Mouse (Mus musculus) midbrain, embryonic 13.5 days (tissue): ENCODE data around the gene Uvrag. TPM values are rescaled to one million over a fixed set of nuclear protein-coding genes. Genes with fewer than 3 reads are reported as not detected.

Experiments
- ATAC-seq: fragments of 200-750 bp; cut with Nextera tagmentation; 2 replicates; pipeline ENCODE4 v1.8.0; 2017; ENCODE audit warnings: mild to moderate bottlenecking, moderate TSS enrichment, moderate library complexity
- H3K27ac ChIP-seq: fragments of 300-500 bp; sonication (generic); 2 replicates; pipeline ENCODE4 v1.5.1; 2015; ENCODE audit warnings: inconsistent platforms, mild to moderate bottlenecking, moderate library complexity
- H3K27me3 ChIP-seq: fragments of 300-500 bp; sonication (generic); 2 replicates; pipeline ENCODE4 v1.6.1; 2015; ENCODE audit warnings: mild to moderate bottlenecking, inconsistent platforms
- H3K36me3 ChIP-seq: fragments of 300-500 bp; sonication (generic); 2 replicates; pipeline ENCODE4 v1.6.1; 2015; ENCODE audit warnings: mild to moderate bottlenecking, inconsistent platforms
- H3K4me1 ChIP-seq: fragments of 300-500 bp; sonication (generic); replicated peaks from 2 replicates; pipeline ENCODE4 v1.6.1; 2015; ENCODE audit warnings: inconsistent platforms
- H3K4me2 ChIP-seq: fragments of 300-500 bp; sonication (generic); replicated peaks from 2 replicates; pipeline ENCODE4 v1.6.1; 2015; ENCODE audit warnings: moderate library complexity, mild to moderate bottlenecking, inconsistent platforms
- H3K4me3 ChIP-seq: fragments of 300-500 bp; sonication (generic); replicated peaks from 2 replicates; pipeline ENCODE4 v1.5.1; 2015; ENCODE audit warnings: mild to moderate bottlenecking, inconsistent platforms
- H3K9ac ChIP-seq: fragments of 300-500 bp; sonication (generic); replicated peaks from 2 replicates; pipeline ENCODE4 v1.6.1; 2015; ENCODE audit warnings: mild to moderate bottlenecking, inconsistent platforms
- H3K9me3 ChIP-seq: fragments of 300-500 bp; sonication (generic); 2 replicates; pipeline ENCODE4 v1.6.1; 2016; ENCODE audit warnings: mild to moderate bottlenecking, inconsistent platforms
- WGBS: fragments of 180-500 bp; shearing (Covaris S2); methylation state at CpG from one replicate; pipeline ENCODE4 v1.1.7; 2015; 5-methylcytosine and 5-hydroxymethylcytosine counted together
- polyA plus RNA-seq: library from polyadenylated mRNA; unstranded; fragments of >200 nt; fragmentation: Nextera tagmentation; extraction: Ambion mirVana; gene quantifications from 2 replicates; pipeline ENCODE4 v1.2.1, GENCODE M21; 2015

Uvrag gene
- polyA plus RNA-seq, 1 experiment from 2014 or later: 13.1 TPM

GRCm38 (mm10) chr7:98840771-98841170, 300.2 kb downstream of the Uvrag start:
- Histone ChIP-seq H3K36me3 (no peaks in the 10 kb centered on the region), H3K9me3 (no peaks in the 10 kb centered on the region), H3K27ac (no peak overlapping the region), H3K4me3 (no peak overlapping the region), H3K27me3 (peaks cover 84% of the 10 kb centered on the region), H3K9ac (no peak overlapping the region), H3K4me1 (peaks cover 51% of the 10 kb centered on the region), H3K4me2 (no peak overlapping the region)
- 36% methylated on average over 3 of the region's 3 CpGs for WGBS
- ATAC-seq: no peak

GRCm38 (mm10) chr7:98839312-98839711, 301.6 kb downstream of the Uvrag start:
- Histone ChIP-seq H3K4me1 (peaks cover 66% of the 10 kb centered on the region), H3K27me3 (peaks cover 98% of the 10 kb centered on the region), H3K4me2 (peak overlapping the region; percentile 86), H3K27ac (no peak overlapping the region), H3K9me3 (no peaks in the 10 kb centered on the region), H3K36me3 (no peaks in the 10 kb centered on the region), H3K4me3 (peak overlapping the region; percentile 51), H3K9ac (peak overlapping the region; percentile 60)
- 2% methylated on average over 12 of the region's 12 CpGs for WGBS
- ATAC-seq: no peak

GRCm38 (mm10) chr7:98838729-98839141, 302.2 kb downstream of the Uvrag start:
- Histone ChIP-seq H3K27ac (no peak overlapping the region), H3K9me3 (no peaks in the 10 kb centered on the region), H3K9ac (peak overlapping the region; percentile 60), H3K4me2 (peak overlapping the region; percentile 86), H3K4me3 (peak overlapping the region; percentile 51), H3K36me3 (no peaks in the 10 kb centered on the region), H3K27me3 (peaks cover 97% of the 10 kb centered on the region), H3K4me1 (peaks cover 60% of the 10 kb centered on the region)
- peak; percentile 50 for ATAC-seq
- whole genome bisulfite sequencing: under 1% methylated on average over 48 of the region's 48 CpGs

GRCm38 (mm10) chr7:98837901-98838300, 303.0 kb downstream of the Uvrag start:
- Histone ChIP-seq H3K4me2 (peak overlapping the region; percentile 86), H3K27me3 (peaks cover 99% of the 10 kb centered on the region), H3K4me3 (peak overlapping the region; percentile 51), H3K9me3 (no peaks in the 10 kb centered on the region), H3K4me1 (peaks cover 54% of the 10 kb centered on the region), H3K36me3 (no peaks in the 10 kb centered on the region), H3K9ac (no peak overlapping the region), H3K27ac (no peak overlapping the region)
- WGBS: under 1% methylated on average over 17 of the region's 17 CpGs
- ATAC-seq: peak; percentile 72

- H3K36me3 ChIP-seq: no peaks in the 10 kb centered on the region
- 1% methylated on average over 23 of the region's 23 CpGs for WGBS
- no peak overlapping the region for H3K27ac ChIP-seq
- peak overlapping the region; percentile 95 for H3K4me2 ChIP-seq
- no peak for ATAC-seq
- peaks cover 54% of the 10 kb centered on the region for H3K4me1 ChIP-seq
- peak overlapping the region; percentile 52 for H3K4me3 ChIP-seq
- no peaks in the 10 kb centered on the region for H3K9me3 ChIP-seq
- no peak overlapping the region for H3K9ac ChIP-seq
- peaks cover 99% of the 10 kb centered on the region for H3K27me3 ChIP-seq
Measured at GRCm38 (mm10) chr7:98836646-98837045, 304.3 kb downstream of the Uvrag start.

GRCm38 (mm10) chr7:98835519-98836441, 305.2 kb downstream of the Uvrag start:
- Histone ChIP-seq H3K4me2 (peak overlapping the region; percentile 95), H3K27me3 (peaks cover 99% of the 10 kb centered on the region), H3K4me3 (peak overlapping the region; percentile 52), H3K27ac (no peak overlapping the region), H3K9ac (peak overlapping the region; percentile 46), H3K4me1 (peaks cover 54% of the 10 kb centered on the region), H3K9me3 (no peaks in the 10 kb centered on the region), H3K36me3 (no peaks in the 10 kb centered on the region)
- under 1% methylated on average over 42 of the region's 46 CpGs for WGBS
- ATAC-seq: no peak

Other genes starting within 250 kb of the Uvrag start
- 11.1 and 12.8 TPM in 2 replicates for gene Dgat2, start 41.6 kb upstream of the Uvrag start, polyA plus RNA-seq
- gene Mogat2, start 97.5 kb upstream of the Uvrag start, polyA plus RNA-seq: 2.2 and 3.0 TPM in 2 replicates
- 102 and 106 TPM in 2 replicates for gene Map6, start 126.3 kb upstream of the Uvrag start, polyA plus RNA-seq
- 244 and 284 TPM in 2 replicates for gene Serpinh1, start 212.1 kb upstream of the Uvrag start, polyA plus RNA-seq
- 42.5 and 46.4 TPM in 2 replicates for gene Gdpd5, start 240.3 kb upstream of the Uvrag start, polyA plus RNA-seq